In genomic region chr9:52298329-52298728, GRCm38 (mm10) we compare ENCODE assay signal across 9 mouse cellular contexts.
DNase-seq lines count a peak whose midpoint lies in the region; ATAC-seq lines count a peak whose summit lies in the region.
"Had no signal": no experiment of that assay in that cellular context is flagged by ENCODE, and none has a peak within 500 bp of the region (broad histone marks: within the 10 kb centered on the region; RNA-seq: fewer than 3 reads in every experiment).

No protein-coding gene starts in this region.

- no peak overlapping the region for H3K4me3 ChIP-seq in hindbrain, embryonic 11.5 days (ENCODE audit: low read depth, low read length)
- H3K4me3 ChIP-seq in hindbrain, embryonic 12.5 days: no peak overlapping the region
- H3K4me3 ChIP-seq: limb, embryonic 12.5 days had no signal

- no peak overlapping the region for H3K4me2 ChIP-seq in hindbrain, embryonic 11.5 days (replicated peaks; ENCODE audit: low read depth, low read length)
- no peak overlapping the region for H3K4me2 ChIP-seq in hindbrain, embryonic 12.5 days (replicated peaks)
- H3K4me2 ChIP-seq: limb, embryonic 12.5 days had no signal

- peak; percentile 65 for DNase-seq in hindbrain, embryonic 11.5 days (ENCODE audit: low spot score)
- peak; percentile 65 for DNase-seq in thymus, postnatal 0 days (ENCODE audit: low spot score)
- no peak for DNase-seq in thymus, postnatal 36 days
- DNase-seq in embryo, embryonic 11 days: peak; percentile 78
- peak; percentile 27 to 43 for DNase-seq in layer of hippocampus, postnatal 10 days (ENCODE audit: low spot score in 2 of 2)
- DNase-seq in telencephalon, adult 2 months (ENCODE audit: low read depth, low spot score): peak; percentile 39
- DNase-seq in urinary bladder, postnatal 25 days (ENCODE audit: low spot score): no peak

- 12% methylated on average over 6 of the region's 6 CpGs for WGBS in hindbrain, embryonic 11.5 days
- 12% methylated on average over 6 of the region's 6 CpGs for WGBS in hindbrain, embryonic 12.5 days

- H3K4me1 ChIP-seq in hindbrain, embryonic 11.5 days (replicated peaks; ENCODE audit: control insufficient read depth, insufficient read depth, low read length): no peaks in the 10 kb centered on the region
- no peaks in the 10 kb centered on the region for H3K4me1 ChIP-seq in hindbrain, embryonic 12.5 days
- H3K4me1 ChIP-seq: limb, embryonic 12.5 days had no signal

- H3K27me3 ChIP-seq in hindbrain, embryonic 11.5 days (ENCODE audit: control insufficient read depth, insufficient read depth, low read length): no peaks in the 10 kb centered on the region
- H3K27me3 ChIP-seq in hindbrain, embryonic 12.5 days: no peaks in the 10 kb centered on the region
- H3K27me3 ChIP-seq: limb, embryonic 12.5 days had no signal

- ATAC-seq in hindbrain, embryonic 11.5 days (ENCODE audit: low FRiP score): no peak
- no peak for ATAC-seq in hindbrain, embryonic 12.5 days (ENCODE audit: low FRiP score)

- no peaks in the 10 kb centered on the region for H3K36me3 ChIP-seq in hindbrain, embryonic 11.5 days (ENCODE audit: control insufficient read depth, insufficient read depth, low read length)
- no peaks in the 10 kb centered on the region for H3K36me3 ChIP-seq in hindbrain, embryonic 12.5 days
- H3K36me3 ChIP-seq: limb, embryonic 12.5 days had no signal

- H3K9me3 ChIP-seq in hindbrain, embryonic 11.5 days (ENCODE audit: control insufficient read depth, low read length): no peaks in the 10 kb centered on the region
- H3K9me3 ChIP-seq in hindbrain, embryonic 12.5 days (replicated peaks): no peaks in the 10 kb centered on the region
- H3K9me3 ChIP-seq: limb, embryonic 12.5 days had no signal

- H3K9ac ChIP-seq in hindbrain, embryonic 11.5 days (ENCODE audit: low read depth, low read length): no peak overlapping the region
- no peak overlapping the region for H3K9ac ChIP-seq in hindbrain, embryonic 12.5 days
- H3K9ac ChIP-seq: limb, embryonic 12.5 days had no signal

- H3K27ac ChIP-seq in hindbrain, embryonic 11.5 days (ENCODE audit: low read depth, low read length): no peak overlapping the region
- H3K27ac ChIP-seq in hindbrain, embryonic 12.5 days: no peak overlapping the region
- H3K27ac ChIP-seq: limb, embryonic 12.5 days had no signal

Comparison
In these comparisons a context has a peak if more than half of its experiments do, and no peak if none do; other contexts are left out.
1. DNase-seq: peak in hindbrain, embryonic 11.5 days (single experiment), thymus, postnatal 0 days (single experiment), embryo, embryonic 11 days (single experiment), layer of hippocampus, postnatal 10 days (2 of 2) and telencephalon, adult 2 months (single experiment); none in thymus, postnatal 36 days (0 of 2) and urinary bladder, postnatal 25 days (single experiment).